Mouse (Mus musculus) bone marrow macrophage, adult 2 months (primary cell): ENCODE results near the gene Nav1. TPM values are rescaled to one million over a fixed set of nuclear protein-coding genes. Genes with fewer than 3 reads are reported as not detected.

Experiments
- H3K27ac ChIP-seq: 2 replicates; pipeline ENCODE4 v1.5.1; 2012; ENCODE audit warnings: low read depth, low read length; ENCODE audit not compliant: insufficient read depth
- H3K4me1 ChIP-seq: 2 replicates; pipeline ENCODE4 v1.6.1; 2012; ENCODE audit warnings: low read length; ENCODE audit not compliant: control insufficient read depth, insufficient read depth
- H3K4me3 ChIP-seq: 2 replicates; pipeline ENCODE4 v1.5.1; 2012; ENCODE audit warnings: mild to moderate bottlenecking, low read length, moderate library complexity; ENCODE audit not compliant: insufficient read depth
- CTCF ChIP-seq: IDR thresholded peaks from 2 replicates; pipeline ENCODE4 v1.5.1; 2012; ENCODE audit warnings: low read depth, mild to moderate bottlenecking, low read length, moderate library complexity
- POLR2A ChIP-seq: IDR thresholded peaks from 2 replicates; pipeline ENCODE4 v1.6.1; 2012; ENCODE audit warnings: mild to moderate bottlenecking, low read depth, low read length, borderline replicate concordance
- polyA plus RNA-seq: library from polyadenylated mRNA; stranded (reverse); fragments of >200 nt; gene quantifications from 2 replicates; pipeline ENCODE4 v1.2.4, GENCODE M21; 2012; ENCODE audit not compliant: missing spikeins, insufficient read depth, insufficient read length

The Nav1 gene
- polyA plus RNA-seq, 1 experiment = 81.3 TPM

DNA sequence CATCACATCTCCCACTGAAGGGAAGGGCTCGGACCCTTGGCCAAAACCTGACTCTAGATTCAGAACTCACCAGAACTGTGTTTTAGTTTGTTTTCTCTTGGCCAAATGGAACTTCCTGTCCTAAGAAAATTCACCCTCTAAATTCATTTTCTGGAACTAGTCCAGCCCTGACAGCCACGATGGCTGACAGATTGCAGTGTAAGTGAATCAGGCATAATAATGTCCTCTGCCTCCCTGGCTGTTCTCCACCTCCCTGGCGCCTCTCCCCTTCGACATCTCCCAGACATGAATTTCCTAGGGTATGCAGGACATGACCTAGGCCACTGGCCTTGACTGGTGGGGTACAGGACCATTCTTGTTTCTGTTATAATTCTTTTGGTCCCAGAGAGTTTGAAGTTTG lies 144.8 kb downstream of the Nav1 start:
- Histone ChIP-seq H3K27ac (no peak overlapping the region), H3K4me1 (peaks cover 15% of the 10 kb centered on the region), H3K4me3 (no peak overlapping the region)
- no peak for TF ChIP-seq CTCF
- no peak for TF ChIP-seq POLR2A

DNA sequence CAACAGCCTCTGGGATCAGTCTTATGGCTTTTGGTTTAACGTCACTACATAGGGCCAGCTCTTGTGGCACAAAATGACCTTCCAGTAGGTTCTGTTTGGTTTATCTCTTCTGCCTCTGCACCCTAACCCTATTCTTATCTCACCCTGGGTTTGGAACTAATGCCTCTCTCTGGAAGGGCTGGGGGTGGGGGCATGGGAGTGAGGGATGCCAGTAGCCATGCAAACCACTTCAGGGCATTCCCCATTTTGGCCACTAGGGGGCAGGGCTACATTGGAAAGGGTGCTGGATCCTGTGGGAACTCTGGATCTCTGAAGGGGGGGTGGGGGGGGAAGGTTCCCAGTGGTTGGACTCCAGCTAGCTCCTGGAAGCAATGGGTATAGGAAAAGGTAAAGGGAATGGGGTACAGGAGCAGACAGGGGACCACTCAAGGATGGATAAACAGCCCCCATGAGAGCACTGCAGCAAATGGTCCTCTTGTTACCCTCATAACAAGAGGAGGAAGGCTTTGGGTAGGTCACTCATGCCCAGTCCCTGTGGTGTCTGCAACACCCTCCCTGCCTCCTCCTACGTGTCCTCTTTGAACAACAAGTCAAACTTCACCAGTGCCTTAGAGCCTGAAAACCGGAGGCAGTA lies 145.9 kb downstream of the Nav1 start:
- peak; percentile 92 for TF ChIP-seq CTCF
- TF ChIP-seq POLR2A = no peak
- Histone ChIP-seq H3K27ac (no peak overlapping the region), H3K4me3 (no peak overlapping the region), H3K4me1 (peaks cover 5% of the 10 kb centered on the region)

DNA sequence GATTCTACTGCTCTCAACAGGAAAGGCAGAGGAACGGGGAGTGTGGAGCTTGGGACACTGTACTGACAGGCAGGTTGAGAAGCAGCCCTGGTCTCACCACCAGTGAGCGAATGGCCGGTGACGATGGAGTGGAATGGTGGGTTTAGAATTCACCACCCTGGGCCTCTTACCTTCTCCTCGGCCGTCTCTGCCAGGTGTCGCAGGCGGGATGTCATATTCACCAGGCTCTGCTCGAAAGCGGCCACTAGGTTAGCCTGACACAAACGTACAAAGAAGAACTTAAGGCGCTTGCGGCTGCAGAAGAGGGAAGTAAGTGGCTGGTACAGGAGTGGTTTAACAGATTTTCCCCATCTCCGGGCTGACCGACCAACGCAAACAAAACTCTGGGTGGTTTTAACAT lies 146.6 kb downstream of the Nav1 start:
- TF ChIP-seq POLR2A = no peak
- no peak for TF ChIP-seq CTCF
- peaks cover 4% of the 10 kb centered on the region for H3K4me1 ChIP-seq
- H3K27ac ChIP-seq = no peak overlapping the region
- H3K4me3 ChIP-seq = no peak overlapping the region

DNA sequence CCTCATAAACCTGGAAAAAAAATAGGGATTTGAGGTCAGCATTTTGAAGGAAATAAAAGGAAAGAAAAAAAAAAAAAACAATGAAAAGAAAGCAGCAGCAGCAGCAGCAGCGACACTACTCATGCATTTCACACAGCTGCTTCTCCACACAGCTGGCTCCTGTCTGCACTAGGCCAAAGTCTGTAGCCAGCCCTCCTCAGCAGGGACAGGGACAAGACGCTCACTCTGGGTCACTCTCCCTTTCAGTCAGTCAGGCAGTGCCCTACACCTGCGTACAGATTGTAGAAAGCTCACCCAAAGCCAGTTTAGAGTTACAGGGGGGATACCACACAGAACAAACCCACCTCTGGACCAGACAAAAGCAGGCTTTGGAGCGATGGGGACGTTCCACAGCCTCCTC lies 149.2 kb downstream of the Nav1 start:
- Histone ChIP-seq H3K4me1 (peaks cover 4% of the 10 kb centered on the region), H3K27ac (no peak overlapping the region), H3K4me3 (no peak overlapping the region)
- no peak for TF ChIP-seq CTCF
- TF ChIP-seq POLR2A = no peak

DNA sequence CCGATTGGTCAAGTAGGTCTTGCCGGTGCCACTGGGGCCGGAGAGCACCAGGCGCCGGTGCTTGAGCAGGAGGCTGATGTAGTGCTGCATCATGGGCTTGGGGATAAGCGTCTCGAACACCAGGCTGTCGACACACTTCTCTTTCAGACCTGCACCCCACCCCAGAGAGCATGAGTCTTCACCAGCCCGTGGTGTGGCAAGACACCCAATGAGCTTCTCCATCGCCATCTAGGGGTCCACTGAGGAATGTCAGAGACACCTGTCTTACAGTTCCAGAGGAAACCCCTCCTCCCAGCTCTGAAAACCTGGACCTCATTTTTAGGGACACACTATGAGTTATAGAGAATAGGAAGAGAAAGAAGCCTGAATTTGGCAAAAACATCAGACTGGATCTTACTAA lies 154.8 kb downstream of the Nav1 start:
- Histone ChIP-seq H3K27ac (no peak overlapping the region), H3K4me3 (no peak overlapping the region), H3K4me1 (no peaks in the 10 kb centered on the region)
- TF ChIP-seq CTCF (0 out of 2 replicates have a peak, but pooled peaks have one; percentile 15), POLR2A (no peak)

DNA sequence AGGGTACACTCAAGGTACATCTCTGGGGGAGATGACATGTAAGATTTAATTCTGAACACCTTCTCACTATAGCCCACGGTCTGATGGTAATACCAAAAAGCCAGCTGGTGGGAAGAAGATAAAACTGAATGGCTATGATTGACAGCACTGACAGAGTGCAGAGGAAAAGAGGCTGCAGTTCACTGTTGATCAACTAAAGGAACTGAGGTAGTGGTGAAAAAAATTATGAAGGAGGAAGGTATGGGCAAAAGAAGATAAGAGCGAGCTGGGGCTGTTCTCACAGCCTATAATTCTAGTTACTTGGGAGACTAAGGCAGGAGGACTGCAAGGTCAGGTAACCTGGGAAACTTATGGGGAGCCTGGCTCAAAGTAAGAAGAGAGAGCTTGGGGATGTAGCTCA lies 155.7 kb downstream of the Nav1 start:
- H3K4me3 ChIP-seq = no peak overlapping the region
- no peak overlapping the region for H3K27ac ChIP-seq
- TF ChIP-seq POLR2A (no peak), CTCF (no peak)
- no peaks in the 10 kb centered on the region for H3K4me1 ChIP-seq

DNA sequence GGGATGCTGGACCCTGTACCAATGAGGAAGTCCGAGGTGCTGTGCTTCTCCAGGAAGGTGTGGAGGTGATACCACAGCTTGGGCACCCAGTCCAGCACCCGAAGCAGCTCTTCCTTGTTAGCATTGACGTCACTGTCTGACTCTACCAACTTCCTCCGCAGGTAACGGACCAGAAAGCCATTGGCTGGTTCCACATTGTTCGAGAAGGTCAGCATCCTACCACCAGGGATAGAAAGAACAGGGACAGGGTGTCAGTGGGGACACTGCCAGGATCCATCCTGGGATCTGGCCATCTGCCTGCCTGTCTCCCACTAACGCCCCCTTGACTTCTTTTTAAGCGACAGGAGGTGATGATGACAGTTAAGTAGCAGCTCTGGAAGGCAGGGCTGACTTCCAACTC lies 157.2 kb downstream of the Nav1 start:
- TF ChIP-seq CTCF = no peak
- TF ChIP-seq POLR2A = no peak
- Histone ChIP-seq H3K4me3 (no peak overlapping the region), H3K4me1 (no peaks in the 10 kb centered on the region), H3K27ac (no peak overlapping the region)

DNA sequence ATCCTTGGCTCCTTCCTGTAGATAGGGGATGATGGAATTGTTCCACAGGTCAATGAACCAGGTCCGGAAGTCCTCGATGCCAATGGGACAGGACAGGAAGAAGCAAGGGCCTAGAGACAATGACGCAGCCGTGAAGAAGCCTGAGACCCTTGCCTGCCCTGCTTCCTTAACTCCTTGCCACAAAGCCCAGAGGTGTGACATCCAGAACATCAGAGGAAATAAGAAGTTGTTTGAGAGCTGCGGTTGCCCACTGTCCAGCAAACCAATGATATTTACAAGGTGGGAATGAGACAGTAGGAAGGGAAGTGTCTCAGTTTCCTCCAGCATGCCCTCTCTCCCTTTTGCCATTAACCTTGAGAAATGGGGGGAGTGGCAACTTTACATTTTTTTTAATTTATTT lies 158.2 kb downstream of the Nav1 start:
- H3K4me3 ChIP-seq = no peak overlapping the region

DNA sequence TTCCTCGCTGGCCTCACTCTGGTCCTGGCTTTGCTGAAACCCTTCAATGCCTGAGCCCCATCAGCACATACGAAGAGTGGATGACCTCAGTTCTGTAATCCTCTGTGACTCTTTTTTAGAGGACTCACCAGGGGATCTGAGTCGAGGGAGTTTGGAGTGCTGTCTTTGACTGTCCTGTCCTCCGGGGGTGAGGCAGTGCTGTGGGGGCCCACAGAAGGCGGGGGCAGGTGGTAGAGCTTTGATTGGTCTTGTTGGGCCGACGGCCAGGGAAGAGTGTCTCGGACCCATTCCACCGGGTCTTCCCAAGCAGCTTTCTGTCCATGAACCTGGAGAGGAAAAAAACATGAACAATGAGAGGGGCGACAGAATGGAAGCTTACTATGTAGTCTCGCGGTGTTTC lies 163.6 kb downstream of the Nav1 start:
- Histone ChIP-seq H3K27ac (no peak overlapping the region), H3K4me3 (no peak overlapping the region), H3K4me1 (no peaks in the 10 kb centered on the region)
- TF ChIP-seq POLR2A (no peak), CTCF (no peak)

More for the DNA sequence above, 158.2 kb downstream of the Nav1 start:
- Histone ChIP-seq H3K4me1 (no peaks in the 10 kb centered on the region), H3K27ac (no peak overlapping the region)
- TF ChIP-seq POLR2A (no peak), CTCF (no peak)

DNA sequence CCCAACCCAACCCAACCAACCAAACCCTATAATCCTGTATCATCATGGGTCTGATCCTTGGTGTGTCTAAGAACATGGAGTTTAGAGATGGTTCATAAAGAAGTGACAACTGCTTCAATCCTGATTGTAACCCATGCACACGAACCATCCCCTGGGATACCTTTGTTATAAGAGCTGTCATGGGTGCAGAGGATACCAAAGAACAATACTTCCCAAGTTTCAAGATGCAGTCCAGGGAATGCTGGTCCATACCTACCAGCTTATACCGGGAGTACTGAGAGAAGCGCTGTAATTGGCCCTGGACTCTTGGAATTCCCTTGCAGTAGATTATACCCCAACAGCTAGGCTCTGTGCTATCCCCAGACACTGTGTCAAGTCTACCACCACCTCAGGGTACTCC lies 165.2 kb downstream of the Nav1 start:
- Histone ChIP-seq H3K4me3 (no peak overlapping the region), H3K27ac (no peak overlapping the region), H3K4me1 (no peaks in the 10 kb centered on the region)
- TF ChIP-seq CTCF = no peak
- TF ChIP-seq POLR2A = no peak
